Mouse (Mus musculus): ENCODE results near the gene Pp2d1. TPM values are rescaled to one million over a fixed set of nuclear protein-coding genes. Genes with fewer than 3 reads are reported as not detected.

Pp2d1 gene
- polyA plus RNA-seq (2014; fragmentation: Illumina TruSeq; extraction: RNeasy Lipid Tissue Mini Kit (QIAGEN cat#74804); ENCODE audit: low read depth, low replicate concordance) = not detected

DNA sequence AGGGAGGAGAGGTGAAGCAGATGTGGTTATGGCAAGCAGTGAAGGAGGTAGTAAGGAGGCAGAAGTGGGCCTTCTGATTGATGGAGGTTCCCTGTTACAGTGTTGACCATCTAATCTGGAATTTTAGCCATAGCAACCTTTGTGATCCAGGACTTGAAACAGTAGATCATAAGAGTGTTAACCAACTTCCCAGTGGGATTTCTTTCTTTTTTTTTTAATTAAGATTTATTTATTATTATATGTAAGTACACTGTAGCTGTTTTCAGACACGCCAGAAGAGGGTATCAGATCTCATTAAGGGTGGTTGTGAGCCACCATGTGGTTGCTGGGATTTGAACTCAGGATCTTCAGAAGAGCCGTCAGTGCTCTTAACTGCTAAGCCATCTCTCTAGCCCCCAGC, at the start of gene Pp2d1:
Pp2d1 (minus strand) TSS at position 101 of the 400 bp plus-strand sequence.

DNA sequence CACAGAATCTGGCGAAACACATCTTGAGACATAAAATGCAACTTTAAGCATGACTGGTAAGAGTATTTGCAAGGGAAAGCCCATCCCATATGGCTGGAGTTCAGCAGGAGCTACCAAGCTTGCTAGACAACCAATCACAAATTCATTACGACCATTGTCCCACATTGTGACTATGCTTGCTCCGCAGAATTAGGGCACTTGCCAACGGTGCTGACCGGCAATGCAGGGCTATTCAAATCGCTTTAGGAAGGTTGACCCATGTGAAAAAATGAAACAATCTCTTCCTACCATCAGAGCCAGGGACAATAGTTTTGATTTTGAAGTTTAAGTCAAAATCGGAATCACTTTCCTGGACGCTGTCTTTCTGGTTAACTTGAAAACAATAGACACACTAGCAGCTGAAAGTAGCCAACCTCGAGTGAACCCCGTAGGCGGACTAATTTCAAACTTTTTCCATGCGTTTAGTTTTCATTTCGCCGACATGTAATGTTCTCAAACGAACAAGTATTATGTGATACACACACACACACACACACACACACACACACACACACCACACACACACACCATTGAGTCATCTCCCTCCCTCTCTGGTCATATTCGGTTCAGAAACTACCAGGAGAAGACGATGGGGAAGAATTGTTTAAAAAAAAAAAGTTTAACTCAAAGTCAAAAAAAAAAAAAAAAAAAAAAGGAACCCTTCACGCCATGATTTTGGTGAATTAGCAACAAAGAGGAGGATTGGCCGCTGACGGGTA, 27.1 kb upstream of the Pp2d1 start, which contains the start of gene Kat2b:
Kat2b (plus strand) TSS at position 701 of the 758 bp plus-strand sequence.

GRCm38 (mm10) chr17:53478858-53479603, 60.2 kb downstream of the Pp2d1 start, which contains the start of gene Rab5a:
Gene Rab5a (plus strand): TSS chr17:53479234.

DNA sequence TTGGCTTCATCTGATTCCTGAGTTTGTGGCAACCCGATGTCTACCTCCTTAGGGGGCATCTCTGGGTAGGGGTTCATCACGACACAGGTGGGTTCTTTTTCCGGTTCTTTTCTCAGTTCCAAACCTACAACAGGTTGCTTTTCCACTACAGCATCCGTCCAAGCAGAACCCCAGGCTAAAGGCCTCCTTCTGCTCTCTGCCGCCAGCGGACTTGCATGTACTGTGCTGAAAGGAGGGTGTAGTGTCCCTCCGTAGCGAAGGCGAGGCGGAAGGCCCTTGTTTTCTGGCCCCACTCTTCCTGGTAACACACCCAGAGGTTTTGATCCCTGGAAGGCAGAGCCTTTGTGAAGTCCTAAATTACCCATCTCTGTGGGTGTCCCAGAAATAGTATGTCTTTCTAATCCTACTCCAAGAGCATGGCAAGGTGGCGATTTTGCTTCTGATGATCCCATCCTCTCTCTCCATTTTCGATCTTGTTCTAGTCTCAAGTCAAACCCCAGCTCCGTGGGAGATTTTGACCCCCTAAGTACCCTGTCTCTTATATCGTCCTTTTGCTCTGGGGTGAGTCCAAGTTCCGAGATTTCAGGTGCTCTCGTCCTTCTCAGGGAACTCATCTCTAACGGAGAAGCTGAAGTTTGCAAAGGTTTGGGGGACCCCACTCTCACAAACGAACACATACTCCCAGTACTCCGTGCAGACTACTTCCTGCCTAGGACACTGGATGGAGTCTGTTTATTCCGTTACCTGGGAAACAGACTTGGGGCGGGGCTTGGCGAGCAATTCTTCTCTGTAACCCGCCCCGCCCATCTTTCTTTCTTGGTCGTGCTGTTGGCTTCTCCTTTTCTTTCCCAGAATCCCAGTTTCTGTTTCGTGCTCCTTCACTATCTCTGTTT, 76.4 kb downstream of the Pp2d1 start, which contains the start of gene Efhb:
Efhb (minus strand) TSS at position 719 of the 893 bp plus-strand sequence.

Other genes with a start within 250 kb of the Pp2d1 start
- gene Efhb, start 76.1 kb downstream of the Pp2d1 start, polyA plus RNA-seq (2014; fragmentation: Illumina TruSeq; extraction: RNeasy Lipid Tissue Mini Kit (QIAGEN cat#74804); ENCODE audit: low read depth, low replicate concordance) = 2.4 TPM
- gene Rab5a, start 60.2 kb downstream of the Pp2d1 start, polyA plus RNA-seq (2014; fragmentation: Illumina TruSeq; extraction: RNeasy Lipid Tissue Mini Kit (QIAGEN cat#74804); ENCODE audit: low read depth, low replicate concordance) = 338 TPM
- 170 TPM for gene Kat2b, start 27.4 kb upstream of the Pp2d1 start, polyA plus RNA-seq (2014; fragmentation: Illumina TruSeq; extraction: RNeasy Lipid Tissue Mini Kit (QIAGEN cat#74804); ENCODE audit: low read depth, low replicate concordance)
- 12.0 TPM for gene Sgo1, start 149.9 kb upstream of the Pp2d1 start, polyA plus RNA-seq (2014; fragmentation: Illumina TruSeq; extraction: RNeasy Lipid Tissue Mini Kit (QIAGEN cat#74804); ENCODE audit: low read depth, low replicate concordance)